Mouse (Mus musculus) limb, embryonic 11.5 days (tissue): ENCODE data around the gene Tapt1. TPM values are rescaled to one million over a fixed set of nuclear protein-coding genes. Genes with fewer than 3 reads are reported as not detected.

ENCODE experiments used
- ATAC-seq: fragments of 200-750 bp; cut with Nextera tagmentation; 2 replicates; pipeline ENCODE4 v1.8.0; 2017; ENCODE audit warnings: low read depth; ENCODE audit not compliant: insufficient number of reproducible peaks, low FRiP score, low TSS enrichment
- DNase-seq: peaks from one replicate; pipeline ENCODE4 v3.0.0-alpha.2; 2015; ENCODE audit warnings: low spot score
- H3K27ac ChIP-seq: fragments of 300-500 bp; sonication (generic); replicated peaks from 2 replicates; pipeline ENCODE4 v1.5.1; 2014; ENCODE audit warnings: low read depth, mild to moderate bottlenecking, low read length
- H3K27me3 ChIP-seq: fragments of 300-500 bp; sonication (generic); 2 replicates; pipeline ENCODE4 v1.6.1; 2014; ENCODE audit warnings: mild to moderate bottlenecking, low read length, mixed read lengths; ENCODE audit not compliant: control insufficient read depth, insufficient read depth
- H3K36me3 ChIP-seq: fragments of 300-500 bp; sonication (generic); 2 replicates; pipeline ENCODE4 v1.6.1; 2014; ENCODE audit warnings: mild to moderate bottlenecking, low read length, moderate library complexity, mixed read lengths; ENCODE audit not compliant: control insufficient read depth, insufficient read depth
- H3K4me1 ChIP-seq: fragments of 300-500 bp; sonication (generic); 2 replicates; pipeline ENCODE4 v1.6.1; 2014; ENCODE audit warnings: low read length, mixed read lengths; ENCODE audit not compliant: control insufficient read depth, insufficient read depth
- H3K4me2 ChIP-seq: fragments of 300-500 bp; sonication (generic); 2 replicates; pipeline ENCODE4 v1.6.1; 2014; ENCODE audit warnings: low read depth, mild to moderate bottlenecking, moderate library complexity; ENCODE audit not compliant: severe bottlenecking
- H3K4me3 ChIP-seq: fragments of 300-500 bp; sonication (generic); 2 replicates; pipeline ENCODE4 v1.5.1; 2014; ENCODE audit warnings: low read depth, low read length
- H3K9ac ChIP-seq: fragments of 300-500 bp; sonication (generic); 2 replicates; pipeline ENCODE4 v1.6.1; 2014; ENCODE audit warnings: mild to moderate bottlenecking, low read length
- H3K9me3 ChIP-seq: fragments of 300-500 bp; sonication (generic); 2 replicates; pipeline ENCODE4 v1.6.1; 2016; ENCODE audit warnings: low read length; ENCODE audit not compliant: control insufficient read depth
- WGBS: fragments of 180-500 bp; shearing (Covaris S2); extraction: QIAGEN DNeasy Blood & Tissue Kit; methylation state at CpG from one replicate; pipeline ENCODE4 v1.1.7; 2014; 5-methylcytosine and 5-hydroxymethylcytosine counted together
- polyA plus RNA-seq: library from polyadenylated mRNA; unstranded; fragments of >200 nt; fragmentation: Nextera tagmentation; extraction: Ambion mirVana; gene quantifications from 2 replicates; pipeline ENCODE4 v1.2.1, GENCODE M21; 2014

Gene Tapt1
- polyA plus RNA-seq, 1 experiment from 2014 or later, result 36.1 TPM

DNA sequence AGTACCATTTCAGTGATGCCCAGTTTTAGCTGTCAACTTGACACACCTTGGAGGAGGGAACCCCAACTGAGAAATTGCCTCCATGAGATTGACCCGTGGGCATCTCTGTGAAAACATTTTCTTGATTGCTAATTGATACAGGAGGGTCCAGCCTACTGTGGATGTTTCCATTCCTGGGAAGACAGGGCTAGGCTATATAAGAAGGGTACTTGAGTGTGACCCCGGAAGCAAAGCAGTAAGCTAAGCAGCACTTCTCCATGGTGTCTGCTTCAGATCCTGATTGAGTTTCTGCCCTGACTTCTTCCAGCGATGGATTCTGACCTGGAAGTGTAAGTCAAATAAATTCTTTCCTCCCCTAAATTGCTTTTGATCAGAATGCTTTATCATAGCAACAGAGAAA lies 30.1 kb upstream of the Tapt1 start:
- WGBS, result 91% methylated on average over 3 of the region's 3 CpGs
- no peak for DNase-seq

DNA sequence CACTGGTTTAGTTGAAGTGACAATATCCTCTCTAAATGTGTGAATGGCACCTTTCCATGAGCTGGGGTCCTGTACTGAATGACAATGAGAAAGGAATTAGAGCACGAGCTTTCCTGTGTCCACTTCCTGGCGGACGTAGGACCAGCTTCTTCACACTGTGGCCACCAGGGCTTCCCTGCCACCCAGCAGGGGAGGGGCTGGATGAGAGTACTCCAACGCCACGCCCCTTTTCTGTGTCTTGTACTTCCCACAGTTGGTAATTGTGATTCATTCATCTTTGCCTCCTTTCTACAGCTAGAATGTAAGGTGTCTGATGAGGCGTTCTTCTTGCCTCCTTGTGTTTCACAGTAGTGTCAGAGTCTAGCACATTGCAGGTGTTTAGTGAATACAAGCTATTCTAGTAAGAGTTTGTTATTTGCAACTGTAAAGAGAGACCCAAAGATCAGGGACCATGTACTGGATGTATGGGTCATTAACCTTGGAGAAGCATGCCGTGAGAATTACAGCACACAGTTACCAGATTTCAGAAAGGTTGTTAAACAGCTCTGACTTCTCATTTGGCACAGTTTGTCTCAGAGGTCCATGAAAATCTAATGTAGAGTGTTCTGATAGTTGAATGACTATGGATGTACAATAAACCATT lies 29.5 kb upstream of the Tapt1 start:
- Histone ChIP-seq H3K9ac (no peak overlapping the region), H3K4me1 (no peaks in the 10 kb centered on the region), H3K36me3 (no peaks in the 10 kb centered on the region; the same call in 1 of the 2 replicates), H3K4me2 (no peak overlapping the region), H3K4me3 (no peak overlapping the region), H3K27ac (no peak overlapping the region), H3K9me3 (no peaks in the 10 kb centered on the region), H3K27me3 (no peaks in the 10 kb centered on the region)
- ATAC-seq (no peak), DNase-seq (no peak)
- WGBS, result 72% methylated on average over 7 of the region's 7 CpGs

More for the DNA sequence above, 30.1 kb upstream of the Tapt1 start:
- no peak for ATAC-seq
- Histone ChIP-seq H3K27me3 (no peaks in the 10 kb centered on the region), H3K4me2 (no peak overlapping the region), H3K4me1 (no peaks in the 10 kb centered on the region), H3K4me3 (no peak overlapping the region), H3K27ac (no peak overlapping the region), H3K9me3 (no peaks in the 10 kb centered on the region), H3K9ac (no peak overlapping the region), H3K36me3 (no peaks in the 10 kb centered on the region; the same call in 1 of the 2 replicates)

DNA sequence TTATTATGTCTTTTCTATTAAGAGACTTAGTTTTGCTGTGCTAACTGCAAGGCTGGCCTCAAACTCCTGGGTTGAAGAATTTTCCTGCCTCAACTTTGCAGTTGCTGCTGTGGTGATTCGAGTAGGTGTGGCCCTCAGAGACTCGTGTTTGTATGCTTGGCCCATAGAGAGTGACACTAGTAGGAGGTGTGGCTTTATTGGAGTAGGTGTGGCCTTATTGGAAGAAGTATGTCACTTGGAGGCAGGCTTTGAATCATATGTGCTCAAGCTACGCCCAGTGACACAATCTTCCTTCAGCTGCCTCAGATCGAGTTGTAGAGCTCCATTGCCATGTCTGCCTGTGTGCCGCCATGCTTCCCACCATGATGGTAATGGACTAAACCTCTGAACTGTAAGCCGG lies 27.0 kb upstream of the Tapt1 start:
- 85% methylated on average over 6 of the region's 6 CpGs for WGBS
- Histone ChIP-seq H3K36me3 (no peaks in the 10 kb centered on the region; the same call in 1 of the 2 replicates), H3K4me3 (no peak overlapping the region), H3K27ac (no peak overlapping the region), H3K4me1 (no peaks in the 10 kb centered on the region), H3K4me2 (no peak overlapping the region), H3K27me3 (no peaks in the 10 kb centered on the region), H3K9me3 (no peaks in the 10 kb centered on the region), H3K9ac (no peak overlapping the region)
- DNase-seq (no peak), ATAC-seq (no peak)

DNA sequence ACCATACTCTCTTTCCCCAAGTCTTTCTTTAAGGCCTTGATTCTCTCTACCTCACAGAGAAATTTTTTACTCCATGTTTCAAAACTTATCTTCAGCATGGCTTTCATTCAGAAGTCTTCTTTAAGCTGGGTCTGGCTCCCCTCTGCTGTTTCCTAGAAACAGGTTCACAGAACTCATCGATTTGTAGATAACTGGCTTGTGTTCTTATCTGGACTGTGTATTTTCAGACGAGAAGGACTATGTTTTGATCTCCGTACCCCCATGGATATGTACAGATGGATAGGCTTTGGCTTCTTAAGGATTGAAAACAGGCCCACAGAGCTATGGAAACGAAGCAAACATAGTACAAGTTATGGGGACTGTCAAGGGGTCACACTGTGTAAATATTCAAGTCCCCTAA lies 26.0 kb upstream of the Tapt1 start:
- DNase-seq (no peak), ATAC-seq (no peak)
- Histone ChIP-seq H3K4me3 (no peak overlapping the region), H3K9me3 (no peaks in the 10 kb centered on the region), H3K27ac (no peak overlapping the region), H3K36me3 (no peaks in the 10 kb centered on the region; the same call in 1 of the 2 replicates), H3K27me3 (no peaks in the 10 kb centered on the region), H3K9ac (no peak overlapping the region), H3K4me2 (no peak overlapping the region), H3K4me1 (no peaks in the 10 kb centered on the region)
- WGBS, result 78% methylated on average over 4 of the region's 4 CpGs

DNA sequence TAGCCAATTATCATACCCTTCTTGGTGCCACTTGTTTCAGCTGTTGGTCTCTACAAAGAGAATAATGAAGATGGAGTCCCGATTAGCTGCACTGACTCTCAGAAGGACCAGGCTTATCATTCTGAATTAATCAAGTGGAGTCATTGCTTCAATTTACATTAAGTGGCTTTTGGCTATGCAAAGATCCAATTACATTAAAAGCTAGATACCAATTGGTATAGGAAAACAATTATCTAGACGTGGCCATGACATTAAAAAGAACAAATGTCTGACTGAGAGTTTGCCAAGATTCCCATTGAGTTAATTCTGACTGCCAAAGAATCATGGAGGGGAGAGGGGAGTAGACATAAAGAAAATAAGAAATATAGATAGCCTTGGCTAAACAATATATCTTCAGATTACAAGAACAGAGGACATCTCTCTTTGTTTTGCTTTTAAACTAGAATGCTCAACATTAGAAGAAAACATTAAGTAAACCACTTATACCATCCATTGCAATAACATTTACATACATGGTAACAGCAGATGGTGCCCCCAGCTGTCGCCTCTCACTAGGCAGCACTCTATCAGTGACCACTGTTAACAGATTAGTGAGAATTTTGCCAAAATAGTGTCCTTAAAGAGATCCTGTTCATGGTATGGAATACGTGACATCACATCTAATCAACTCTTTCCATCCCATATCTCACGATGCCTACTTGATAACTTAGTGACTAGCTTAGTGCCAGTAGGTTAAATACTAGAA lies 24.0 kb upstream of the Tapt1 start:
- Histone ChIP-seq H3K4me2 (no peak overlapping the region), H3K9ac (no peak overlapping the region), H3K9me3 (no peaks in the 10 kb centered on the region), H3K4me1 (no peaks in the 10 kb centered on the region), H3K27ac (no peak overlapping the region), H3K4me3 (no peak overlapping the region), H3K36me3 (no peaks in the 10 kb centered on the region; the same call in 1 of the 2 replicates), H3K27me3 (no peaks in the 10 kb centered on the region)
- DNase-seq, result no peak
- no peak for ATAC-seq
- 85% methylated on average over 5 of the region's 5 CpGs for WGBS

DNA sequence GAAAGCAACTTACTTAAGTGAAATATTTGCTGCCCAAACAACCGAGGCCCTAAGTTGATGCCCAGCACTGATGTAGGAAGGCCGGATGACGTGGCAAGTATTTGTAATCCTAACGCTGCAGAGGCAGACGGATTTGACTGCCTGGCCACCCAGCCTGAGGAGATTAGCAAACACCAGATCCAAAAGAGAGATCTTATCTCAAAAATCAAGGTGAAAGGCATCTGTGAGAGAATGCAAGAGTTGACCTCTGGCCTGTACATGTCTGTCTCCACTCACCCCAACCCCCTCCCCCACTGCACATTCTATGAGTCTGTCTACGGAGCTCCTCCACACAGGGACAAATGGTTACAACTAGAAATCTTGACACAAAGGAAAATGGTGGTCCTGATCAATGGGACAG lies 22.9 kb upstream of the Tapt1 start:
- 66% methylated on average over 6 of the region's 6 CpGs for WGBS
- H3K4me1 ChIP-seq, result no peaks in the 10 kb centered on the region
- no peaks in the 10 kb centered on the region; the same call in 1 of the 2 replicates for H3K36me3 ChIP-seq
- ATAC-seq (no peak), DNase-seq (no peak)
- no peak overlapping the region for H3K4me2 ChIP-seq
- H3K9me3 ChIP-seq, result no peaks in the 10 kb centered on the region
- H3K4me3 ChIP-seq, result no peak overlapping the region
- H3K9ac ChIP-seq, result no peak overlapping the region
- H3K27ac ChIP-seq, result no peak overlapping the region
- no peaks in the 10 kb centered on the region for H3K27me3 ChIP-seq

DNA sequence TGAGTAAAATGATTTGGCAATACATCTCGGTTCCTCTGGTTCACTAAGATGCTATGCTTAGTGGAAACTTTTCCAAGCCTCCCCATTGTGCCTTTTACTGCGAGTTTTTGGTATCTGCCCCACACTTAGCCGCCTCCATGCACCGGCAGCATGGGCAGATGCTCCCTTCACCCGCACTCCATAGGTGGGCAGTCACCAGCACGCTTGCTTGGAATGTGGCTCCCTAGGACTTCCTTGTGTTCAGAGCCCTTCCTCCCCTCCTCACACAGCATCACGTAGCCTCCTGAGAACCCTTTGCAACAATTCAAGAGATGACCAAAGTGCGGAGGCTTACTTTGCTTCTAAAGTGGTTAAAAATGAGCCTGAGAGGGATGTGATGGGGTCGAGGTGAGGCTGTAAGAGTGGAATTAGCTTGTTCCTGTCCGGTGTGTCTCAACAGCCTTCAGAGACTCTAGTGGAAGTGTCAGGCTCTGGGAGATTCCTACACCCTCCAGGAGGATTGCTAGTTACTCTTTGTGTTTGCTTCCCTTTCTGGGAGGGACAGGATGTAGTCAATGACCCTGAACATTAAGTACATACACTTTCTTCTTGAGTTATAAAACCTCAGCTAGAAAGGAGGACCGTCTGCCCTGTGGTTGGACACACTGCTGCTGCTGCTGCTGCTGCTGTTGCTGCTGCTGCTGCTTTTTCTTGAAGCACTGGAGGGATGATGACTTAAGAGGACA lies 20.2 kb upstream of the Tapt1 start:
- H3K9ac ChIP-seq, result no peak overlapping the region
- ATAC-seq (no peak), DNase-seq (no peak)
- no peak overlapping the region for H3K27ac ChIP-seq
- H3K4me1 ChIP-seq, result no peaks in the 10 kb centered on the region
- no peak overlapping the region for H3K4me2 ChIP-seq
- H3K9me3 ChIP-seq, result no peaks in the 10 kb centered on the region
- no peaks in the 10 kb centered on the region for H3K27me3 ChIP-seq
- no peaks in the 10 kb centered on the region for H3K36me3 ChIP-seq
- WGBS, result 34% methylated on average over 11 of the region's 11 CpGs
- H3K4me3 ChIP-seq, result no peak overlapping the region

DNA sequence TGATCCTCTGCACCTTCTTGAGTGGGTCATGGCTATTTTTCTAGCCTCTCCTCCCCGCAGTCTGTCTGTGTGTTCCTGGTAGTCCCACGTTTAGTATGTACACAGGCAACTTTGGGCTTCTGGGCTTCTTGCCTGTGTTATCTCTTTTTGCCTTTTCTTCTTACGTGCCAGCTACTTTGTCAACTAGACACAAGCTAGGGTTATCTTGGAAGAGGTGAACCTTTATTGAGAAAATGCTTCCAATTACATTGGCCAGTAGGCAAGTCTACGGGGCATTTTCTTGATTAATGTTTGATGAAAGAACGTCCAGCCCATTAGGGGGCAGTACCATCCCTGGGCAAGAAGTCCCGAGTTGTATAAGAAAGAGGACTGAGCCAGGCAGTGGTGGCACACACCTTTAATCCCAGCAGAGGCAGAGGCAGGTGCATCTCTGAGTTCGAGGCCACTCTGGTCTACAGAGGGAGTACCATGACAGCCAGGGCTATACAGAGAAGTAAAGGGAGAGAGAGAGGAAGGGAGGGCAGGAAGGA lies 18.5 kb upstream of the Tapt1 start:
- ATAC-seq (no peak), DNase-seq (no peak)
- Histone ChIP-seq H3K27me3 (no peaks in the 10 kb centered on the region), H3K36me3 (no peaks in the 10 kb centered on the region), H3K4me3 (no peak overlapping the region), H3K4me2 (no peak overlapping the region), H3K9me3 (no peaks in the 10 kb centered on the region), H3K9ac (no peak overlapping the region), H3K27ac (no peak overlapping the region), H3K4me1 (no peaks in the 10 kb centered on the region)
- WGBS, result 77% methylated on average over 7 of the region's 7 CpGs
